Mouse (Mus musculus) ovary, adult 2 months (tissue): Measurements from ENCODE around the gene Ankrd7. TPM values are rescaled to one million over a fixed set of nuclear protein-coding genes. Genes with fewer than 3 reads are reported as not detected.

ENCODE experiments used
- polyA plus RNA-seq: library from polyadenylated mRNA; depleted of rRNA; stranded (reverse); fragments of >200 nt; gene quantifications from 2 replicates; pipeline ENCODE4 v1.2.3, GENCODE M21; 2012; rRNA removed

Ankrd7 gene
- polyA plus RNA-seq: not detected in 2 replicates

GRCm38 (mm10) chr6:18866018-18866417 is at the start of gene Ankrd7:
Gene Ankrd7, plus strand, starts transcription at chr6:18866318.

GRCm38 (mm10) chr6:18848051-18848701 is 17.9 kb upstream of the Ankrd7 start, which contains the start of gene Lsm8:
Gene Lsm8, plus strand, starts transcription at chr6:18848579.

Other genes with a start within 250 kb of the Ankrd7 start
- gene Lsm8, start 17.7 kb upstream of the Ankrd7 start, polyA plus RNA-seq: 7.3 and 10.6 TPM in 2 replicates